Mouse (Mus musculus) effector memory CD4-positive, alpha-beta T cell, adult 5 months (primary cell): ENCODE data around the gene Ntpcr. TPM values are rescaled to one million over a fixed set of nuclear protein-coding genes. Genes with fewer than 3 reads are reported as not detected.

Source experiments
- polyA plus RNA-seq: library from polyadenylated mRNA; unstranded; fragments of 100-300 nt; shearing (Covaris generic); gene quantifications from one replicate; pipeline ENCODE4 v1.2.1, GENCODE M21; 2017

The Ntpcr gene
- polyA plus RNA-seq: 13.8 TPM

GRCm38 (mm10) chr8:125729746-125730145 is at the start of gene Ntpcr:
TSS of gene Ntpcr (plus strand) at chr8:125729963.

Other genes with a start within 250 kb of the Ntpcr start
- 5.4 TPM for gene Sipa1l2, start 160.2 kb upstream of the Ntpcr start, polyA plus RNA-seq
- gene Map10, start 60.1 kb upstream of the Ntpcr start, polyA plus RNA-seq: 0.31 TPM
- 0.14 TPM for gene Pcnx2, start 168.4 kb downstream of the Ntpcr start, polyA plus RNA-seq
- not detected for gene Map3k21, start 180.5 kb downstream of the Ntpcr start, polyA plus RNA-seq